ENCODE assay signal across 7 mouse cellular contexts in the genomic region with DNA sequence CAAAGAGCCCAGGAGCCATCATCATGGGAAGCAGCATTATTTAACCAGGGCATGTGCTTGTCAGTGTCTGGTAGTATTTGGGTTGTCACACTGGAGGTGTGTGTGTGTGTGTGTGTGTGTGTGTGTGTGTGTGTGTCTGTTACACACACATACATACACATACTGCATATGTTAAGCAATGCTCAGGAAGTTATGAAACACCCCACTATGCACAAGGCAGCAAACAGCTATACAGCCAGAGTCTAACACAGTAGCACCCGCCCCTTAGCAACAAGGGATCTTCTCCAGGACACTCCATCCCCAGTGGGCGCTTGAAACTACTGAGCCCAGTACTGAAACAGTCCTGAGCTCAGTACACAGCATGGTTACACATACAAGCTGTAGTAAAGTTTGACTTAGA.
"Had no signal": no experiment of that assay in that cellular context is flagged by ENCODE, and none has a peak within 500 bp of the region (broad histone marks: within the 10 kb centered on the region; RNA-seq: fewer than 3 reads in every experiment).

No protein-coding gene starts in this region.

- H3K4me3 ChIP-seq: kidney, embryonic 15.5 days; left cerebral cortex, adult 2 months; limb, embryonic 10.5 days; midbrain, embryonic 10.5 days; myocyte; neural tube, embryonic 15.5 days had no signal

- H3K9me3 ChIP-seq: kidney, embryonic 15.5 days; limb, embryonic 10.5 days; midbrain, embryonic 10.5 days; neural tube, embryonic 15.5 days had no signal

- H3K27me3 ChIP-seq: kidney, embryonic 15.5 days; neural tube, embryonic 15.5 days had no signal

- H3K4me2 ChIP-seq: kidney, embryonic 15.5 days; neural tube, embryonic 15.5 days had no signal

- H3K27ac ChIP-seq: kidney, embryonic 15.5 days; left cerebral cortex, adult 2 months; limb, embryonic 10.5 days; midbrain, embryonic 10.5 days; neural tube, embryonic 15.5 days; stomach, postnatal 0 days had no signal

- H3K9ac ChIP-seq: kidney, embryonic 15.5 days; neural tube, embryonic 15.5 days had no signal
